Mouse (Mus musculus): Measurements from ENCODE around the gene Slc38a8. TPM values are rescaled to one million over a fixed set of nuclear protein-coding genes. Genes with fewer than 3 reads are reported as not detected.
A peak's percentile ranks its signal among the peaks of the same experiment; 100 is the strongest.

Slc38a8 gene
- polyA plus RNA-seq, 1 experiment from 2014 or later: not detected

DNA sequence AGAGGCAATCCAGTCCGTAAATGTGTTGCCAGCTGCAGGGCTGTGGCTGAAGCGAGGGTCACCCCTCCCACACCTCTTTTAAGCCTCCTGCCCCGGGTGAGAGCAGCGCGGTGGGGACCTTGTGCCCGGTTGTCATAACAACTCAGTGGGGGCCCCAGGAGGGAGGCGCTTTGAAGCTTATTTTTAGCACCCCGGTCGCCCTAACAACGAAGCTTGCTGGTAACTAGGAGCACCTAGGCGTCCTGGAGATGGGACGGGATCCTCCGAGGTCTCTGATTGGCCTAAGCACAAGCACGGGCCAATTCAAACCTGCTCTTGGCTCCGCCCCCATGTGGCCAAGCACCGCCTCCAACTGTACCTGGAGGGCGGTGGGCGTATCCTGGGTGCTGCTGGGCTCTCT, 35.4 kb downstream of the Slc38a8 start:
- Histone ChIP-seq H3K4me3 (ENCODE audit: low read length) (peak overlapping the region; percentile 21; the same call in 1 of the 2 replicates), H3K9me3 (ENCODE audit: control insufficient read depth, low read length) (no peaks in the 10 kb centered on the region), H3K9ac (ENCODE audit: low read depth, low read length) (no peak overlapping the region), H3K4me1 (ENCODE audit: control insufficient read depth, insufficient read depth, low read depth, low read length) (peaks cover 21% of the 10 kb centered on the region), H3K4me2 (ENCODE audit: low read length) (peak overlapping the region; percentile 47), H3K27me3 (replicated peaks; ENCODE audit: control insufficient read depth, insufficient read depth, low read length) (no peaks in the 10 kb centered on the region; the same call in 1 of the 2 replicates), H3K36me3 (ENCODE audit: control insufficient read depth, insufficient read depth, low read length) (no peaks in the 10 kb centered on the region), H3K27ac (ENCODE audit: low read depth, low read length) (no peak overlapping the region)
- 3% methylated on average over 18 of the region's 18 CpGs for WGBS
- ATAC-seq: peak; percentile 44

DNA sequence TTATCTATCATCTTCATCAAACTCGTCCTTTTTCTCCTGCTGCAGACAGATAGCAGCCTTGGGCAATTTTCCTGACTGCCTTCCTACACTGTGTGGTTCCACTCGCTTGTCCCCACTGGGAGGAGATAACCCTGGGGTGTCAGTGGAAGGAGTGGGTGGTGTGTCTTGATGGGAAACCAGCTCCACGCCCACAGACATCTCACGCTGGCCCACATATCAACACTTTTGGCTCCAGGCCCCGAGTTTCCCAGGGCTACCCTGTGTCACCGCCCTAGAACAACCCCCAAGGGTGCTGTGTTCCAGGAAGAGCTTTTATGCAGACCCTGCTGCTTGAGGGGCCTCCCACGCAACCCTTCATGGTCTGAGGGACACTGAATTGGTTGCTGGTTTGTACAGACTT, 37.8 kb downstream of the Slc38a8 start:
- 39% methylated on average over 7 of the region's 7 CpGs for WGBS
- Histone ChIP-seq H3K4me2 (ENCODE audit: low read length) (no peak overlapping the region), H3K9ac (ENCODE audit: low read depth, low read length) (no peak overlapping the region), H3K4me1 (ENCODE audit: control insufficient read depth, insufficient read depth, low read depth, low read length) (peaks cover 26% of the 10 kb centered on the region), H3K9me3 (ENCODE audit: control insufficient read depth, low read length) (no peaks in the 10 kb centered on the region), H3K27ac (ENCODE audit: low read depth, low read length) (no peak overlapping the region), H3K27me3 (replicated peaks; ENCODE audit: control insufficient read depth, insufficient read depth, low read length) (no peaks in the 10 kb centered on the region; the same call in 1 of the 2 replicates), H3K4me3 (ENCODE audit: low read length) (no peak overlapping the region), H3K36me3 (ENCODE audit: control insufficient read depth, insufficient read depth, low read length) (no peaks in the 10 kb centered on the region)
- no peak for ATAC-seq

DNA sequence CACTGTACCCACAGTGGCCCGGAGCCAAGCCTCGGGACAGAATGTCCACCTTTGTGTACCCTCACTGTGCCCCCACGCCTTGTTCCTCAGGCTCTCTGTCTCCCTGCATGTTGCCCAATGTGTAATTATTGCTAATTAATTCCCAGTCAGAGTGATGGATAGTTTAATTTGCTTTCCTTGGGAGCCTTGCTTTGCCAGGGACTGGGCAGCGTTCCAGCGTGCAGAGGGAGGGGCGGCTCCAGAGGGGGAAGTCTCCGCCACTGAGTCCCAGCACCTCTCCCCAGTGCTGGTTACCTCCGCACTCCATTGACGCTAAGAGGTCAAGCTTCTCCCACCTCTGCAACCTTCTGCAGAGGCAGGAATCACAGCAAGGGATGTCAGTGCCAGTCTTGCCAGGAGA, 40.1 kb downstream of the Slc38a8 start:
- Histone ChIP-seq H3K9ac (ENCODE audit: low read depth, low read length) (no peak overlapping the region), H3K4me3 (ENCODE audit: low read length) (no peak overlapping the region), H3K36me3 (ENCODE audit: control insufficient read depth, insufficient read depth, low read length) (no peaks in the 10 kb centered on the region), H3K9me3 (ENCODE audit: control insufficient read depth, low read length) (no peaks in the 10 kb centered on the region), H3K4me2 (ENCODE audit: low read length) (no peak overlapping the region), H3K27me3 (replicated peaks; ENCODE audit: control insufficient read depth, insufficient read depth, low read length) (no peaks in the 10 kb centered on the region; the same call in 1 of the 2 replicates), H3K27ac (ENCODE audit: low read depth, low read length) (no peak overlapping the region), H3K4me1 (ENCODE audit: control insufficient read depth, insufficient read depth, low read depth, low read length) (peaks cover 21% of the 10 kb centered on the region)
- WGBS: 25% methylated on average over 9 of the region's 9 CpGs
- no peak; the same call in 1 of the 2 replicates for ATAC-seq

DNA sequence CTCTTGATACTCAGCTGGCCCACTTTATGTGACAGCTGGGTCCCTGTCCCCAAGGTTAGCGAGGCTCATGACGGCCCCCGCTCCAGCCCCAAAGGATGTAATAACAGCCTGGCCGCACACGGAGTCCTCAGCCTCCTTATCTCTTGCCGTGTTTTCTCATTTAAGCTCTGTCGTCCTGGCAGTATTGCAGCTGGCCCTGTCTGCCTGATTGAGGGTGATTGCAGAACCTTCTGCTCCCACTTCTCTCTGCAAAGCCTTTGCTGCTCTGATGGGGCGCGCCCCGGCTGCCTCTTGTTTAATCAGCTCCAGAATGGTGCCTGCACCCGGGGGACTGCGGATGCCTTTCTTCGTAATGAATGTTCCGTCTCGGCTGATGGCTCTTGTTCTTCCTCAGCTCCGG, 41.8 kb downstream of the Slc38a8 start:
- H3K9ac ChIP-seq (ENCODE audit: low read depth, low read length): no peak overlapping the region
- H3K9me3 ChIP-seq (ENCODE audit: control insufficient read depth, low read length): no peaks in the 10 kb centered on the region
- peak; percentile 54; the same call in 1 of the 2 replicates for ATAC-seq
- peaks cover 7% of the 10 kb centered on the region; the same call in 1 of the 2 replicates for H3K4me1 ChIP-seq (ENCODE audit: control insufficient read depth, insufficient read depth, low read depth, low read length)
- no peaks in the 10 kb centered on the region for H3K36me3 ChIP-seq (ENCODE audit: control insufficient read depth, insufficient read depth, low read length)
- no peak overlapping the region for H3K27ac ChIP-seq (ENCODE audit: low read depth, low read length)
- H3K4me2 ChIP-seq (ENCODE audit: low read length): peak overlapping the region; percentile 3; the same call in 1 of the 2 replicates
- no peaks in the 10 kb centered on the region; the same call in 1 of the 2 replicates for H3K27me3 ChIP-seq (replicated peaks; ENCODE audit: control insufficient read depth, insufficient read depth, low read length)
- H3K4me3 ChIP-seq (ENCODE audit: low read length): no peak overlapping the region
- 20% methylated on average over 16 of the region's 16 CpGs for WGBS

DNA sequence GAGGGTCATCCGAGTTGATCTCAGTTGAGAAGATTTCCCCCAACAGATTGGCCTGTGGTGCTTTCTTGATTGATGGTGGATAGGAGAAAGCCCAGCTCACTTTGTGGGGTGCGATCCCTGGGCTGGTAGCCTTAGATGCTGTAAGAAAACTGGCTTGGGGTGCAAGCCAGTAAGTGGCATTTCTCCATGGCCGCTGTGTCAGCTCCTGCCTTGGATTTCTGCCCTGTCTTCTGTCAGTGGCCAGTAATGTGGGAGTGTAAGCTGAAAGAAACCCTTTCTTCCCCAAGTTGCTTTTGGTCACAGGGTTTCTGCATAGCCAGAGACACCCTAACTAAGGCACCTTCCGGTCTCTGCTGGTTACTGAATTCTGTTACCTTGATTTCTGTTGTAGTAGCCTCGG, 45.5 kb downstream of the Slc38a8 start:
- Histone ChIP-seq H3K27ac (ENCODE audit: low read depth, low read length) (no peak overlapping the region), H3K4me2 (ENCODE audit: low read length) (no peak overlapping the region), H3K4me1 (ENCODE audit: control insufficient read depth, insufficient read depth, low read depth, low read length) (peaks cover 5% of the 10 kb centered on the region; the same call in 1 of the 2 replicates), H3K9me3 (ENCODE audit: control insufficient read depth, low read length) (no peaks in the 10 kb centered on the region), H3K27me3 (replicated peaks; ENCODE audit: control insufficient read depth, insufficient read depth, low read length) (no peaks in the 10 kb centered on the region), H3K9ac (ENCODE audit: low read depth, low read length) (no peak overlapping the region), H3K4me3 (ENCODE audit: low read length) (no peak overlapping the region), H3K36me3 (ENCODE audit: control insufficient read depth, insufficient read depth, low read length) (no peaks in the 10 kb centered on the region)
- no peak for ATAC-seq
- 85% methylated on average over 5 of the region's 5 CpGs for WGBS

DNA sequence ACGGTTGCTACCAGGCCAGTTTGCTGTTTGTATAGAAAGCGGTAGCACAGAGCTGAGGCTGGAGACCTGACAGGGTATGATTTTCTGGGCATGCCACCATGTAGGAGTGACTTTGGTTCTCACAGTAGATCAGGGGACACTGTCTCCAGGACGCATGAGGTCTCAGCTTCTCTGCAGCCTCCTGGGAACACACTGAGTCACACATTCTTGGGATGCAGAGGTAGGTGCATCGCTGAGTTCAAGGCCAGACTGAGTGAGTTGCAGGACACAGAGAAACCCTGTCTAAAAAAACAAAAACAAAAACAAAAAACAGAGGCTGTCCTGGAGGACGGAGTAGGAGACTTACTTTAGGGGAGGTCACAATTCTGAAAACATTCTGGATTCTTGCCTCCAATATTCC, 48.6 kb downstream of the Slc38a8 start:
- no peak for ATAC-seq
- H3K36me3 ChIP-seq (ENCODE audit: control insufficient read depth, insufficient read depth, low read length): no peaks in the 10 kb centered on the region
- no peaks in the 10 kb centered on the region; the same call in 1 of the 2 replicates for H3K4me1 ChIP-seq (ENCODE audit: control insufficient read depth, insufficient read depth, low read depth, low read length)
- 84% methylated on average over 5 of the region's 5 CpGs for whole genome bisulfite sequencing
- no peak overlapping the region for H3K4me3 ChIP-seq (ENCODE audit: low read length)
- 0 out of 2 replicates have a peak, but pooled peaks cover 2% of the 10 kb centered on the region for H3K27me3 ChIP-seq (replicated peaks; ENCODE audit: control insufficient read depth, insufficient read depth, low read length)
- no peak overlapping the region for H3K4me2 ChIP-seq (ENCODE audit: low read length)
- no peaks in the 10 kb centered on the region for H3K9me3 ChIP-seq (ENCODE audit: control insufficient read depth, low read length)
- H3K9ac ChIP-seq (ENCODE audit: low read depth, low read length): no peak overlapping the region
- H3K27ac ChIP-seq (ENCODE audit: low read depth, low read length): no peak overlapping the region

DNA sequence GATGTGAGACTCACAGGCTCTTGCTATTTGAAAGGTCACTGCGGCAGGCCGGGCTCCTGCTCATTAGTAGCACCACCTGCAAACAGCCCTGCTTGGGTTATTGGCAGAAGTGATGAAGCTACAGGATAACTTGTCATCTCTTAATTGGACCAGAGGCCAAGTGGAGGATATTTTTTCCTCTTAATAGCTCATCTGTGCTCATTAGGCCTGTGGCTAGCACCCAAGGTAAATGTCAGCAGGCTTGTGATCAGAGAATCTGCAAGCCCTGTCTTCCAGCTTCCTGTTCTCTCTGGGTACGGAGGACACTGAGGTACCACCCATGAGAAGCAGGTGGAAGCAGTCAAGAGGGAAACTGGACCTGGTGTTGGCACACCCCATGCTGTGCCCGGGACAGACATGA, 50.4 kb downstream of the Slc38a8 start:
- H3K9me3 ChIP-seq (ENCODE audit: control insufficient read depth, low read length): no peaks in the 10 kb centered on the region
- H3K27me3 ChIP-seq (replicated peaks; ENCODE audit: control insufficient read depth, insufficient read depth, low read length): 0 out of 2 replicates have a peak, but pooled peaks cover 2% of the 10 kb centered on the region
- ATAC-seq: no peak
- no peak overlapping the region for H3K9ac ChIP-seq (ENCODE audit: low read depth, low read length)
- no peak overlapping the region for H3K4me3 ChIP-seq (ENCODE audit: low read length)
- no peak overlapping the region for H3K4me2 ChIP-seq (ENCODE audit: low read length)
- peaks cover 3% of the 10 kb centered on the region; the same call in 1 of the 2 replicates for H3K4me1 ChIP-seq (ENCODE audit: control insufficient read depth, insufficient read depth, low read depth, low read length)
- H3K36me3 ChIP-seq (ENCODE audit: control insufficient read depth, insufficient read depth, low read length): no peaks in the 10 kb centered on the region
- WGBS: 72% methylated on average over 4 of the region's 4 CpGs
- no peak overlapping the region for H3K27ac ChIP-seq (ENCODE audit: low read depth, low read length)

DNA sequence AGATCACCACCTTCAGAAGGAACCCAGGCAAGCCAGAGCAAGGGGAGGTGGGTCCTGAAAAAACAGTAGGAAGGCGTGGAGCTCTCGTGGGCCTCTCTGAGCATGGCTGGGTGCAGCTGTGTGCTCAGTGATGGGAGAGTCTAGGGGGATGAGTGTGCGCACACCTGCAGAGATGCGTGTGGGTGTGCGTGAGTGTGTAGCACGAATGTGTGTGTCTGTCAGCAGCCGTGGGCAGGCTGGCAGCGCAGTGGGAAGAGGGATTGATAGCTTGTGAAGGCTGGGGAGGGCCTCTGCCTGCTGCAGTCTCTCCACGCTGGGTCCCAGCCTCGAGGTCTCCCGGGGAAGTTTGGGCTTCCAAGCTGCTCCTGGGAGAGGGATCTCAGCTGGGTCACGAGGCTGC, 51.9 kb downstream of the Slc38a8 start:
- Histone ChIP-seq H3K27me3 (replicated peaks; ENCODE audit: control insufficient read depth, insufficient read depth, low read length) (0 out of 2 replicates have a peak, but pooled peaks cover 2% of the 10 kb centered on the region), H3K9me3 (ENCODE audit: control insufficient read depth, low read length) (no peaks in the 10 kb centered on the region), H3K4me2 (ENCODE audit: low read length) (no peak overlapping the region), H3K36me3 (ENCODE audit: control insufficient read depth, insufficient read depth, low read length) (no peaks in the 10 kb centered on the region), H3K9ac (ENCODE audit: low read depth, low read length) (0 out of 2 replicates have a peak overlapping the region, but pooled peaks have one; percentile 13), H3K4me1 (ENCODE audit: control insufficient read depth, insufficient read depth, low read depth, low read length) (peaks cover 4% of the 10 kb centered on the region; the same call in 1 of the 2 replicates), H3K4me3 (ENCODE audit: low read length) (no peak overlapping the region), H3K27ac (ENCODE audit: low read depth, low read length) (no peak overlapping the region)
- WGBS: 65% methylated on average over 12 of the region's 12 CpGs
- ATAC-seq: no peak

DNA sequence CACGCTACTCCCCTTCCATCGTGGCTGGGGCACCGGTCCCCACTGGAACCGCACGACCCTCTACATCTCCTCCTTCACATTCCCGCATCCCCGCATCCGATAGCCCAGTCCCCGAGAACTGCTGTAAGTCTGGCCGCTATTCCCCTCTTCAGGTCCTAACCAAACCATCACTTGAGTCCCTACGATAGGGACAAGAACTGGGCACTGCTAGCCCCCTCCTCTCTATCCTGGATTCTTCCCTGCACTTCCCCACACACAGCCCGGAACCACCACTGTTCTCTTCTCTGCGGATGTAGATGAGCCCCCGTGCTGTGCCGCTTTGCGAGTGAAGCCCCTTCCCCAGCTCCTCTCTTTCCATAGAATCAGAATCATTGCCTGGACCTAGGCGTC, 53.7 kb downstream of the Slc38a8 start:
- peak overlapping the region; percentile 78 for H3K4me3 ChIP-seq (ENCODE audit: low read length)
- 1% methylated on average over 17 of the region's 17 CpGs for WGBS
- no peak for ATAC-seq

More for the DNA sequence above, 53.7 kb downstream of the Slc38a8 start:
- no peaks in the 10 kb centered on the region for H3K36me3 ChIP-seq (ENCODE audit: control insufficient read depth, insufficient read depth, low read length)
- peak overlapping the region; percentile 87 for H3K9ac ChIP-seq (ENCODE audit: low read depth, low read length)
- peak overlapping the region; percentile 96 for H3K4me2 ChIP-seq (ENCODE audit: low read length)
- 0 out of 2 replicates have a peak, but pooled peaks cover 2% of the 10 kb centered on the region for H3K27me3 ChIP-seq (replicated peaks; ENCODE audit: control insufficient read depth, insufficient read depth, low read length)
- H3K27ac ChIP-seq (ENCODE audit: low read depth, low read length): no peak overlapping the region
- peaks cover 4% of the 10 kb centered on the region; the same call in 1 of the 2 replicates for H3K4me1 ChIP-seq (ENCODE audit: control insufficient read depth, insufficient read depth, low read depth, low read length)
- no peaks in the 10 kb centered on the region for H3K9me3 ChIP-seq (ENCODE audit: control insufficient read depth, low read length)

All from hindbrain, embryonic 16.5 days (tissue).